Comparison of ENCODE assay signal across 18 mouse cellular contexts in the genomic region with DNA sequence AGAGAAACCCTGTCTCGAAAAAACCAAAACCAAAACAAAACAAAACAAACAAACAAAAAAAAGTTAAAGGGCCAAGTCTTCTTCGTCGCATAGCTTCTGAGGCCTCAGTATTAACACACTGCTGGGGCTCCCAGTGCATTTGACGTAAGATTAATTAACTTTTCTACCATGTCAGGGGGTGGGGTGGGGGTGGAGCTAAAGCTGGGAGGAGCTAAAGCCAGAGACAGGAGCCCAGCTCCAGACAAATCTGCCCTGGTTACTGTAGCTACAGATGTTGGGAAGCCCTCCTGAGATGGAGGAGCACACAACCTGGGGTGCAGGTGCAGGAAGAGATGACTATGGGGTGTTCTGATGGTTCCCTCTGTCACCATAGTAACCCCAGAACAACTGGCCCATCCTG. TPM values are rescaled to one million over a fixed set of nuclear protein-coding genes. Genes with fewer than 3 reads are reported as not detected.
A peak's percentile ranks its signal among the peaks of the same experiment; 100 is the strongest.
DNase-seq lines count a peak whose midpoint lies in the region; ATAC-seq and TF ChIP-seq lines count a peak whose summit lies in the region.
"Had no signal": no experiment of that assay in that cellular context is flagged by ENCODE, and none has a peak within 500 bp of the region (broad histone marks: within the 10 kb centered on the region; RNA-seq: fewer than 3 reads in every experiment).

No protein-coding gene starts in this region.

- 0 out of 2 replicates have a peak, but pooled peaks have one; percentile 39 for ATAC-seq in kidney, embryonic 16.5 days (ENCODE audit: low FRiP score, low TSS enrichment)
- ATAC-seq in megakaryocyte progenitor cell, adult 5-6 weeks (replicated peaks; ENCODE audit: poor library complexity) = peak; percentile 40; the same call in 1 of the 2 replicates
- ATAC-seq in intestine, postnatal 0 days = no peak

- no peak overlapping the region for H3K27ac ChIP-seq in kidney, embryonic 16.5 days (ENCODE audit: low read length)
- no peak overlapping the region for H3K27ac ChIP-seq in CH12.LX (ENCODE audit: insufficient read depth, low read depth)
- H3K27ac ChIP-seq in intestine, postnatal 0 days (ENCODE audit: low read depth, low read length) = no peak overlapping the region
- no peak overlapping the region for H3K27ac ChIP-seq in midbrain, embryonic 10.5 days (replicated peaks)
- H3K27ac ChIP-seq: embryonic facial prominence, embryonic 10.5 days; heart, embryonic 13.5 days; hindbrain, embryonic 15.5 days had no signal

- no peak overlapping the region for H3K4me2 ChIP-seq in kidney, embryonic 16.5 days (replicated peaks; ENCODE audit: low read depth, low read length)
- peak overlapping the region; percentile 92 for H3K4me2 ChIP-seq in CH12.LX (ENCODE audit: insufficient read depth, low read depth, poor library complexity, severe bottlenecking)
- no peak overlapping the region for H3K4me2 ChIP-seq in intestine, postnatal 0 days (replicated peaks; ENCODE audit: low read depth)
- H3K4me2 ChIP-seq: heart, embryonic 13.5 days; hindbrain, embryonic 15.5 days had no signal

- 52% methylated on average over 4 of the region's 4 CpGs for WGBS in kidney, embryonic 16.5 days
- 55% methylated on average over 4 of the region's 4 CpGs for WGBS in intestine, postnatal 0 days
- WGBS in midbrain, embryonic 10.5 days = 64% methylated on average over 4 of the region's 4 CpGs

- TF ChIP-seq EP300 in CH12.LX (IDR thresholded peaks at IDR 0.05; ENCODE audit: low read length) = no peak

- TF ChIP-seq CTCF in CH12.LX (conservative IDR thresholded peaks at IDR 0.05 in 1 of 2, IDR thresholded peaks at IDR 0.05 in 1 of 2; ENCODE audit: low read depth in 2 of 2, low read length in 2 of 2) = no peak
- TF ChIP-seq CTCF in intestine, postnatal 0 days (IDR thresholded peaks at IDR 0.05; ENCODE audit: low read depth) = no peak

- no peaks in the 10 kb centered on the region for H3K36me3 ChIP-seq in kidney, embryonic 16.5 days (ENCODE audit: insufficient read depth, low read length)
- no peaks in the 10 kb centered on the region for H3K36me3 ChIP-seq in CH12.LX (replicated peaks in 1 of 2; ENCODE audit: control insufficient read depth in 1 of 2, insufficient read depth in 1 of 2, low read length in 1 of 2)
- no peaks in the 10 kb centered on the region for H3K36me3 ChIP-seq in intestine, postnatal 0 days (ENCODE audit: control insufficient read depth, insufficient read depth)
- no peaks in the 10 kb centered on the region for H3K36me3 ChIP-seq in midbrain, embryonic 10.5 days
- H3K36me3 ChIP-seq: embryonic facial prominence, embryonic 10.5 days; heart, embryonic 13.5 days; hindbrain, embryonic 15.5 days had no signal

- in situ Hi-C loops in CH12.LX (cut with MboI; ENCODE audit: low pct_ligation_motif_present, low pct_unique_long_range_greater_than_20kb, low sequenced_read_pairs) = no loop called here

- H3K9me3 ChIP-seq in kidney, embryonic 16.5 days (ENCODE audit: low read length) = no peaks in the 10 kb centered on the region
- H3K9me3 ChIP-seq in CH12.LX (replicated peaks; ENCODE audit: low read length) = peaks cover 2% of the 10 kb centered on the region
- no peaks in the 10 kb centered on the region for H3K9me3 ChIP-seq in intestine, postnatal 0 days (ENCODE audit: control insufficient read depth)
- no peaks in the 10 kb centered on the region for H3K9me3 ChIP-seq in midbrain, embryonic 10.5 days (replicated peaks)
- H3K9me3 ChIP-seq: embryonic facial prominence, embryonic 10.5 days; heart, embryonic 13.5 days; hindbrain, embryonic 15.5 days had no signal

- no peak for TF ChIP-seq RAD21 in CH12.LX (IDR thresholded peaks at IDR 0.05; ENCODE audit: low read depth, low read length)

- dilution Hi-C loops in CH12.LX (cut with MboI; ENCODE audit: extremely low pct_ligation_motif_present, extremely low pct_unique_long_range_greater_than_20kb, low sequenced_read_pairs) = no loop called here

- H3K9ac ChIP-seq in kidney, embryonic 16.5 days (replicated peaks; ENCODE audit: low read length) = no peak overlapping the region
- H3K9ac ChIP-seq in CH12.LX (ENCODE audit: insufficient read depth, low read depth) = peak overlapping the region; percentile 22; the same call in 1 of the 2 replicates
- H3K9ac ChIP-seq in intestine, postnatal 0 days (ENCODE audit: low read depth, low read length) = no peak overlapping the region
- H3K9ac ChIP-seq: forebrain, postnatal 0 days; heart, embryonic 13.5 days; hindbrain, embryonic 15.5 days had no signal

- H3K4me3 ChIP-seq in kidney, embryonic 16.5 days (ENCODE audit: low read length) = no peak overlapping the region
- H3K4me3 ChIP-seq in CH12.LX (replicated peaks in 1 of 3; ENCODE audit: low read depth in 2 of 3, low read length in 2 of 3, poor library complexity in 1 of 3) = peak overlapping the region in 1 of 3 experiments; percentile 31
- H3K4me3 ChIP-seq in intestine, postnatal 0 days (ENCODE audit: low read depth, low read length) = no peak overlapping the region
- no peak overlapping the region for H3K4me3 ChIP-seq in midbrain, embryonic 10.5 days
- H3K4me3 ChIP-seq: embryonic facial prominence, embryonic 10.5 days; heart, embryonic 13.5 days; hindbrain, embryonic 15.5 days had no signal

- H3K4me1 ChIP-seq in kidney, embryonic 16.5 days (ENCODE audit: insufficient read depth, low read length) = no peaks in the 10 kb centered on the region
- H3K4me1 ChIP-seq in CH12.LX (ENCODE audit: control insufficient read depth in 1 of 2, insufficient read depth in 2 of 2) = peaks cover 3 to 22% of the 10 kb centered on the region in 2 experiments; a peak in 3 of 4 replicates
- H3K4me1 ChIP-seq in intestine, postnatal 0 days (replicated peaks; ENCODE audit: control insufficient read depth, insufficient read depth, low read length) = no peaks in the 10 kb centered on the region
- peaks cover 19% of the 10 kb centered on the region for H3K4me1 ChIP-seq in midbrain, embryonic 10.5 days

- peaks cover 21% of the 10 kb centered on the region for H3K27me3 ChIP-seq in kidney, embryonic 16.5 days (ENCODE audit: insufficient read depth, low read length)
- H3K27me3 ChIP-seq in CH12.LX (replicated peaks) = peaks cover 4% of the 10 kb centered on the region
- H3K27me3 ChIP-seq in intestine, postnatal 0 days (replicated peaks; ENCODE audit: control insufficient read depth, insufficient read depth, low read length) = peaks cover 24% of the 10 kb centered on the region
- peaks cover 26% of the 10 kb centered on the region for H3K27me3 ChIP-seq in midbrain, embryonic 10.5 days (ENCODE audit: low read depth, poor library complexity, severe bottlenecking)

- no peak for DNase-seq in kidney, adult 18-20 months
- DNase-seq in CH12.LX (ENCODE audit: extremely low read depth) (no peak), R1 (ENCODE audit: low read depth, low spot score) (peak; percentile 56)
- no peak for DNase-seq in right cerebral cortex, postnatal 10 days (ENCODE audit: low spot score in 2 of 2)
- no peak for DNase-seq in midbrain, embryonic 10.5 days (ENCODE audit: low spot score)
- DNase-seq: heart, adult 11 months had no signal

- TF ChIP-seq POLR2A in CH12.LX (IDR thresholded peaks at IDR 0.05; ENCODE audit: low read depth, low read length) = no peak

- H3K79me2 ChIP-seq in CH12.LX (replicated peaks; ENCODE audit: control insufficient read depth, extremely low read depth, insufficient read depth, poor library complexity, severe bottlenecking) = no peaks in the 10 kb centered on the region

RNA-seq across cellular contexts. Expression of gene H2-Oa, which starts 14.0 kb away (rescaled TPM):
- polyA plus RNA-seq in kidney, embryonic 16.5 days (2015; fragmentation: Nextera tagmentation; extraction: Ambion mirVana) = 0.52 and 0.82 TPM in 2 replicates
- total RNA-seq in CH12.LX (2012; rRNA removed) (16.1 and 21.5 TPM in 2 replicates), CH12.LX (2014; rRNA removed) (32.8 and 42.7 TPM in 2 replicates)
- 30.5 and 40.4 TPM in 2 replicates for polyA plus RNA-seq in CH12.LX (2012; ENCODE audit: insufficient read length, low read depth)
- 7.7 and 9.6 TPM in 2 replicates for total RNA-seq in megakaryocyte progenitor cell, adult 5-6 weeks (2015)
- 2.7 TPM in 2 replicates for total RNA-seq in megakaryocyte progenitor cell, adult 5-6 weeks (2017)
- polyA plus RNA-seq in intestine, postnatal 0 days (2015; fragmentation: Nextera tagmentation; extraction: Ambion mirVana) = 0.25 and 0.90 TPM in 2 replicates
- 0.37 and 0.50 TPM in 2 replicates for polyA plus RNA-seq in midbrain, embryonic 10.5 days (2016; fragmentation: Nextera tagmentation; extraction: Ambion mirVana)
- total RNA-seq: forebrain, postnatal 0 days; gastrocnemius, adult 18-20 months; gastrocnemius, postnatal 36 days; heart, postnatal 36 days had no signal
- polyA plus RNA-seq: C2C12; forebrain, postnatal 0 days; heart, postnatal 0 days had no signal

RNA-seq across cellular contexts. Expression of gene Col11a2, which starts 38.9 kb away (rescaled TPM):
- 3.2 and 3.7 TPM in 2 replicates for polyA plus RNA-seq in kidney, embryonic 16.5 days (2015; fragmentation: Nextera tagmentation; extraction: Ambion mirVana)
- 6.0 and 7.6 TPM in 2 replicates for total RNA-seq in CH12.LX (2012; rRNA removed)
- total RNA-seq in CH12.LX (2014; rRNA removed) = 3.0 and 4.5 TPM in 2 replicates
- 5.8 and 7.2 TPM in 2 replicates for polyA plus RNA-seq in CH12.LX (2012; ENCODE audit: insufficient read length, low read depth)
- total RNA-seq in megakaryocyte progenitor cell, adult 5-6 weeks (2015) = 0.83 and 0.94 TPM in 2 replicates
- total RNA-seq in megakaryocyte progenitor cell, adult 5-6 weeks (2017) = 1.9 and 3.1 TPM in 2 replicates
- polyA plus RNA-seq in intestine, postnatal 0 days (2015; fragmentation: Nextera tagmentation; extraction: Ambion mirVana) = 0.13 and 0.21 TPM in 2 replicates
- polyA plus RNA-seq in midbrain, embryonic 10.5 days (2016; fragmentation: Nextera tagmentation; extraction: Ambion mirVana) = 0.92 and 1.1 TPM in 2 replicates

RNA-seq across cellular contexts. Expression of gene H2-DMa, which starts 41.2 kb away (rescaled TPM):
- polyA plus RNA-seq in kidney, embryonic 16.5 days (2015; fragmentation: Nextera tagmentation; extraction: Ambion mirVana) = 18.3 and 19.0 TPM in 2 replicates
- 67.7 and 77.4 TPM in 2 replicates for total RNA-seq in CH12.LX (2012; rRNA removed)
- total RNA-seq in CH12.LX (2014; rRNA removed) = 114 and 119 TPM in 2 replicates
- polyA plus RNA-seq in CH12.LX (2012; ENCODE audit: insufficient read length, low read depth) = 82.5 and 112 TPM in 2 replicates
- 72.0 and 74.5 TPM in 2 replicates for total RNA-seq in megakaryocyte progenitor cell, adult 5-6 weeks (2015)
- total RNA-seq in megakaryocyte progenitor cell, adult 5-6 weeks (2017) = 56.5 and 61.1 TPM in 2 replicates
- 15.2 and 16.7 TPM in 2 replicates for polyA plus RNA-seq in intestine, postnatal 0 days (2015; fragmentation: Nextera tagmentation; extraction: Ambion mirVana)
- 6.4 and 9.5 TPM in 2 replicates for polyA plus RNA-seq in midbrain, embryonic 10.5 days (2016; fragmentation: Nextera tagmentation; extraction: Ambion mirVana)

RNA-seq across cellular contexts. Expression of gene Brd2, which starts 44.3 kb away (rescaled TPM):
- 117 and 134 TPM in 2 replicates for polyA plus RNA-seq in kidney, embryonic 16.5 days (2015; fragmentation: Nextera tagmentation; extraction: Ambion mirVana)
- total RNA-seq in CH12.LX (2012; rRNA removed) (101 and 125 TPM in 2 replicates), CH12.LX (2014; rRNA removed) (137 and 141 TPM in 2 replicates)
- polyA plus RNA-seq in CH12.LX (2012; ENCODE audit: insufficient read length, low read depth) = 247 and 252 TPM in 2 replicates
- total RNA-seq in megakaryocyte progenitor cell, adult 5-6 weeks (2015) = 269 and 306 TPM in 2 replicates
- total RNA-seq in megakaryocyte progenitor cell, adult 5-6 weeks (2017) = 260 and 284 TPM in 2 replicates
- 51.8 and 60.0 TPM in 2 replicates for polyA plus RNA-seq in intestine, postnatal 0 days (2015; fragmentation: Nextera tagmentation; extraction: Ambion mirVana)
- polyA plus RNA-seq in midbrain, embryonic 10.5 days (2016; fragmentation: Nextera tagmentation; extraction: Ambion mirVana) = 126 and 137 TPM in 2 replicates

RNA-seq across cellular contexts. Expression of gene Rxrb, which starts 46.5 kb away (rescaled TPM):
- 52.7 and 56.7 TPM in 2 replicates for polyA plus RNA-seq in kidney, embryonic 16.5 days (2015; fragmentation: Nextera tagmentation; extraction: Ambion mirVana)
- total RNA-seq in CH12.LX (2012; rRNA removed) (42.7 and 47.7 TPM in 2 replicates), CH12.LX (2014; rRNA removed) (27.0 and 27.4 TPM in 2 replicates)
- polyA plus RNA-seq in CH12.LX (2012; ENCODE audit: insufficient read length, low read depth) = 36.9 and 41.4 TPM in 2 replicates
- 22.1 and 22.2 TPM in 2 replicates for total RNA-seq in megakaryocyte progenitor cell, adult 5-6 weeks (2015)
- 34.2 and 42.6 TPM in 2 replicates for total RNA-seq in megakaryocyte progenitor cell, adult 5-6 weeks (2017)
- 19.5 and 22.1 TPM in 2 replicates for polyA plus RNA-seq in intestine, postnatal 0 days (2015; fragmentation: Nextera tagmentation; extraction: Ambion mirVana)
- 54.0 and 56.9 TPM in 2 replicates for polyA plus RNA-seq in midbrain, embryonic 10.5 days (2016; fragmentation: Nextera tagmentation; extraction: Ambion mirVana)

Comparison
In these comparisons a context has a peak if more than half of its experiments do, and no peak if none do; other contexts are left out.
1. RNA of gene H2-Oa, which starts 14.0 kb away (polyA plus RNA-seq): 30.5 to 40.4 TPM in CH12.LX; 0.52 to 0.82 TPM in kidney, embryonic 16.5 days, 0.37 to 0.50 TPM in midbrain, embryonic 10.5 days and 0.25 to 0.90 TPM in intestine, postnatal 0 days; every median in the first group is over 10 times any median in the second.